Mouse (Mus musculus) CD4-positive, CD25-positive, alpha-beta regulatory T cell, adult 4 months (primary cell): ENCODE data around the gene Ccs. TPM values are rescaled to one million over a fixed set of nuclear protein-coding genes. Genes with fewer than 3 reads are reported as not detected.
"Not testable (repeated sequence)": the region's sequence is repeated elsewhere in the genome, so short reads cannot be mapped to it uniquely, and the experiment has no call there.

Source experiments
- ATAC-seq: one replicate; pipeline ENCODE4 v1.8.0; 2017
- polyA plus RNA-seq, 2 experiments: library from polyadenylated mRNA; unstranded; fragments of 100-300 nt; shearing (Covaris generic); gene quantifications; one replicate each; pipeline ENCODE4 v1.2.1; 2017

The Ccs gene
- polyA plus RNA-seq, 2 experiments from 2014 or later: 137 to 175 TPM

DNA sequence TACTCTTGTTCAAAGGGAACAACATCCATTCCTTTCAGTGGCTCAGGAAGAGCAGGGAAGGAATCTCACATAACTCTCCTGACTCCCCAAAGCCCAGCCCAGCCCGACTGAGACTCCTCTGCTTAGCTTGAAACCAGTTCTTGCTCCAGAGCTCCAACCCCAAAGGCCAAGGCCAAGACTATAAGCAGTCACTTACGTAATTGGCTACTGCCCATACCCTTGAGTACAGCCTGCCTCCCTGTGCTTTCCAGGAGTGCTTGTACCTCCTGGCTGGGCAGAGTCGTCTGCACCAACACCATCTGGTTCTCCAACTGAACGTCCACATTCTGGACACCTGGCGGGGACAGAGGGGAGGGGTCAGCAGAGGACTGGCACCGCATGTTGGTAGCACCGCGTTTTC lies 5.2 kb downstream of the Ccs start:
- ATAC-seq: no peak

GRCm38 (mm10) chr19:4829156-4829555 lies 10.0 kb downstream of the Ccs start:
- no peak for ATAC-seq

- no peak for ATAC-seq
Observed at GRCm38 (mm10) chr19:4828444-4829114, 10.6 kb downstream of the Ccs start.

- no peak for ATAC-seq
Observed at GRCm38 (mm10) chr19:4820678-4821303, 18.3 kb downstream of the Ccs start.

GRCm38 (mm10) chr19:4817182-4817835 lies 21.8 kb downstream of the Ccs start:
- ATAC-seq: no peak

DNA sequence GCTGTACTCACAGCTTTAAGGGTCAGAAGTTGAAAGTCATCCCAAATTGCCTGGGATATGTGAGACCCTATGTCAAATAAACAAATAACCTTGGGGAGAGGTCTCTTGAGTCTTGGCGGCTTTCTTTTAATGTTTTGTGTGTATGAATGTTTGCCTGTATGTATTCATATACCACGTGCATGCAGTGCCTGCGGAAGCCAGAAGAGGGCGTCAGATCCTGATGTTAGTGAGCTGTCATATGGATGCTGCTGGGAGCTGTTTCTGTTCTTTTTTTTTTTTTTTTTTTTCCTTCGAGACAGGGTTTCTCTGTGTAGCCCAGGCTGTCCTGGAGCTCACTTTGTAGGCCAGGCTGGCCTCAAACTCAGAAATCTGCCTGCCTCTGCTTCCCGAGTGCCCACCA lies 26.1 kb downstream of the Ccs start:
- ATAC-seq: no peak

GRCm38 (mm10) chr19:4812334-4812949 lies 26.7 kb downstream of the Ccs start:
- not testable (repeated sequence) for ATAC-seq

GRCm38 (mm10) chr19:4811909-4812242 lies 27.3 kb downstream of the Ccs start:
- ATAC-seq: no peak

- peak; percentile 94 for ATAC-seq
Observed at GRCm38 (mm10) chr19:4811063-4811908, 27.8 kb downstream of the Ccs start, which contains the start of the genes Gm21992 and Rbm14. Gene Gm21992, minus strand, starts transcription at chr19:4811612. Gene Rbm14, minus strand, starts transcription at chr19:4811634.

DNA sequence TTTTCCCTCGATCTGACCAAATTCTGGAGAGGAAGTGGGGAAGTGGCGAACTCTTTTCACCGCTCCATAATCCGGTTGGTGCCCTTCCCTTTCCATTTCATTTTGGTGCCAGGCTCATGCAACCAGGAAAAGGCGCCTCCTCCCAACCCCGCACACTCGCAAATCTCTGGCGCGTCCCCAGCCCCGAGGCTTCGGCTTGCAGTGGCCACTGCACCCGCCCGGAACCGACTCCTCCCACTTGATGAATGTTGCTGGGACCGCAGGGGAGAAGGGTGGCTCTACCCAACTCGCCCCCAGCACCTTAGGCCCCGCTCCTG lies 28.4 kb downstream of the Ccs start:
- no peak for ATAC-seq

DNA sequence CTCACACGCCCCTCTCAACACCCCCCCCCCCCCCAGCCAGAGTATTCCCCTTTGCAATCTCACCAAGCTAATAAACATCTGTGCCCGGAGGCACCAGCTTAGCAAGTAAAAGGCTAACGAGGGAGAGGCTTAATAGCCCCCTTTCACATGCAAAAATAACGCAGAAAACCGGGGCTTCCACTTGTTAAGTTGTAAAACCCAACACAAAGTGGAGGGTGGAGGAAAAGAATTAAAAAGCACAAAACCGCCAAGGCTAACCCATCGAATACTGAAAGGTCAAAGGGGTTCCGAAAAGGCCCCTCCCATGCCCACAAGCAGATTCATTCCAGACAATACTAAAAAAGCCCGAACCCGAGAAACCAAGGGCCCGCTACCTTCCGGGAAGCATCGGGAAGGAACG lies 28.8 kb downstream of the Ccs start:
- ATAC-seq: no peak

GRCm38 (mm10) chr19:4803283-4803682 lies 35.8 kb downstream of the Ccs start:
- ATAC-seq: no peak

DNA sequence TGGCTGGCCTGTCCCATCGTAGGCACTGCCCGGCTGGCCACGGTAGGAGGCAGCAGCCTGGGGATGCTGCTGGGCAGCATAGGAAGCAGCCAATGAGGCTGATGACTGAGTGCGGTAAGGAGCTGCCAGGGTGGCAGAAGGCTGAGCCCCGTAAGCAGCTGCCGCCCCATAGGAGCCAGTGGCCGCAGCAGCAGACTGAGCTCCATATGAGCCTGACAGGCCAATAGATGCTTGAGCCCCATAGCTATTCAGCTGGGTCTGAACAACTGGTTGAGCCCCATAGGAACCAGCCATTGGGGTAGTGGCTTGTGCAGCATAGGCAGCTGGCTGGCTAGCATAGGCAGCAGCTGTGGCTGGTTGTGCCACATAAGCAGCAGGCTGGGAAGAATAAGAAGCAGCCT lies 36.4 kb downstream of the Ccs start:
- ATAC-seq: no peak

DNA sequence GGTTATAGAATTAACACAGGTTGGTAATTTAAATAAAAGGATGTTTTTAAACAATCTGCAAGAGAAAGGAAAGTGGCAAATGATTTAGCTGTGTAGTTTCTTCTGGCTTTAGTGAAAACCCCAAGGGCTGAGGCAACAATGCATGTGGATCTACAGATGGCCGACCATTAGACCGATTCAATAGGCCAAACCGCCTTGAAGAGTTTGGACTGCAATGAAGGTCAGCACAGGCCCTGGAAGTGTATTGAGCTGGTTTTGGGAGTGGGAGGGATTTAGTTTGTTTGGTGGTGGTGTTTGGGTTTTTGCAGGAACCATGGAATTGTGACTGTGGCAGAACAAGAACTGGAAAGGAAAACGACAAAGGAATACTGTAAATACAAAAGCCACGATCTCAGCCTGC lies 40.0 kb downstream of the Ccs start:
- no peak for ATAC-seq

- ATAC-seq: no peak
Observed at GRCm38 (mm10) chr19:4797846-4798245, 41.3 kb downstream of the Ccs start.

- ATAC-seq: no peak
Observed at GRCm38 (mm10) chr19:4795929-4796328, 43.2 kb downstream of the Ccs start.

GRCm38 (mm10) chr19:4793831-4794422 lies 45.2 kb downstream of the Ccs start, which contains the start of gene Rbm4:
Gene Rbm4, minus strand, starts transcription at chr19:4793901.
- ATAC-seq: peak; percentile 98

DNA sequence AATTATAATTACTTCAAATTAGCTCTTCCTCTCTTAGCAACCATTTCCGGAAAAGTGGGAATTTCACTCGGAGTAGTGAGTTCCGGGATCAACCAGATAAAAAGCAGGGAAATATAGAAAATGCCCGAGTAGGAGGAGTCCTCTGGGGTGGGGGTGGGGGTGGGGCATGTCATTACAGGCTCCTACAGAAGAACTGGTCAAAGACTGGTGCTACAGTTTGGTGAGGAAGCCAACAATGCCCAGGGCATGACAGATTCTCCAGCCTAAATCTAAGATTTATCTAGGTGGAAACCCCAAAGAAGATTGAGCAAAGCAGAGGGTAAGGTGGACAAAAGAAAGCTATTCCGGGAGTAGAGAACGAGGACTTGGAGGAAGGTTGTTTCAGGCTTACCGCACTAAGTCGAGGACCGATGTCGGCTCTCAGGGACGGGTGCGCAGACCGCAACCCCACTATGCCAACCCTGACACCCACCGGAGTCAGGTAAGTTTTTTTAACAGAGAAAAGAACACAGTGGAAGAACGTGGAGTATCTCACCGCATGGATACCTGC lies 45.8 kb downstream of the Ccs start:
- no peak for ATAC-seq

- no peak for ATAC-seq
Observed at GRCm38 (mm10) chr19:4786313-4786712, 52.8 kb downstream of the Ccs start.

- no peak for ATAC-seq
Observed at GRCm38 (mm10) chr19:4785206-4785605, 53.9 kb downstream of the Ccs start.

- ATAC-seq: no peak
Observed at GRCm38 (mm10) chr19:4782891-4783290, 56.2 kb downstream of the Ccs start.
